10 mouse cellular contexts compared by ENCODE assay signal in genomic region chr16:73530191-73530590, GRCm38 (mm10).
DNase-seq lines count a peak whose midpoint lies in the region; ATAC-seq and TF ChIP-seq lines count a peak whose summit lies in the region.
"Had no signal": no experiment of that assay in that cellular context is flagged by ENCODE, and none has a peak within 500 bp of the region (broad histone marks: within the 10 kb centered on the region; RNA-seq: fewer than 3 reads in every experiment).

No protein-coding gene starts in this region.

- no peaks in the 10 kb centered on the region for H3K27me3 ChIP-seq in lung, embryonic 15.5 days
- no peaks in the 10 kb centered on the region for H3K27me3 ChIP-seq in hindbrain, embryonic 11.5 days (ENCODE audit: control insufficient read depth, insufficient read depth, low read length)
- no peaks in the 10 kb centered on the region for H3K27me3 ChIP-seq in limb, embryonic 14.5 days (ENCODE audit: control insufficient read depth, insufficient read depth, low read length)
- no peaks in the 10 kb centered on the region for H3K27me3 ChIP-seq in stomach, postnatal 0 days (ENCODE audit: control insufficient read depth, insufficient read depth, low read length)
- no peaks in the 10 kb centered on the region for H3K27me3 ChIP-seq in cerebellum, adult 2 months (ENCODE audit: control insufficient read depth, insufficient read depth, low read length)

- no peak overlapping the region for H3K4me3 ChIP-seq in lung, embryonic 15.5 days
- H3K4me3 ChIP-seq in lung, adult 2 months (replicated peaks; ENCODE audit: extremely low read depth, low read depth, low read length), result no peak overlapping the region
- no peak overlapping the region for H3K4me3 ChIP-seq in hindbrain, embryonic 11.5 days (ENCODE audit: low read depth, low read length)
- H3K4me3 ChIP-seq in limb, embryonic 14.5 days (replicated peaks; ENCODE audit: low read length), result no peak overlapping the region
- no peak overlapping the region for H3K4me3 ChIP-seq in stomach, postnatal 0 days (ENCODE audit: low read depth, low read length)
- no peak overlapping the region for H3K4me3 ChIP-seq in cerebellum, adult 2 months (replicated peaks; ENCODE audit: insufficient read depth, low read depth, low read length)
- H3K4me3 ChIP-seq: myocyte had no signal

- H3K4me2 ChIP-seq in lung, embryonic 15.5 days, result peak overlapping the region; percentile 23; the same call in 1 of the 2 replicates
- peak overlapping the region; percentile 6; the same call in 1 of the 2 replicates for H3K4me2 ChIP-seq in hindbrain, embryonic 11.5 days (replicated peaks; ENCODE audit: low read depth, low read length)
- peak overlapping the region; percentile 28 for H3K4me2 ChIP-seq in limb, embryonic 14.5 days (replicated peaks; ENCODE audit: low read depth, low read length, severe bottlenecking)
- H3K4me2 ChIP-seq in stomach, postnatal 0 days (replicated peaks; ENCODE audit: low read depth), result peak overlapping the region; percentile 34; the same call in 1 of the 2 replicates

- TF ChIP-seq CTCF in lung, adult 2 months (IDR thresholded peaks at IDR 0.05; ENCODE audit: insufficient read depth, low read length), result no peak
- TF ChIP-seq CTCF in stomach, postnatal 0 days (IDR thresholded peaks at IDR 0.05; ENCODE audit: low read depth), result no peak
- TF ChIP-seq CTCF in cerebellum, adult 2 months (IDR thresholded peaks at IDR 0.05; ENCODE audit: borderline replicate concordance, insufficient read depth, low read depth, low read length), result no peak

- TF ChIP-seq POLR2A in lung, adult 2 months (IDR thresholded peaks at IDR 0.05; ENCODE audit: borderline replicate concordance, extremely low read depth, low read depth, low read length), result no peak
- no peak for TF ChIP-seq POLR2A in limb, embryonic 14.5 days (IDR thresholded peaks at IDR 0.05; ENCODE audit: borderline replicate concordance, extremely low read depth, insufficient read depth, insufficient read length)
- no peak for TF ChIP-seq POLR2A in cerebellum, adult 2 months (IDR thresholded peaks at IDR 0.05; ENCODE audit: borderline replicate concordance, insufficient read depth, low read length)

- H3K9ac ChIP-seq in lung, embryonic 15.5 days, result no peak overlapping the region
- H3K9ac ChIP-seq in hindbrain, embryonic 11.5 days (ENCODE audit: low read depth, low read length), result no peak overlapping the region
- no peak overlapping the region for H3K9ac ChIP-seq in limb, embryonic 14.5 days (ENCODE audit: low read depth, low read length, severe bottlenecking)
- H3K9ac ChIP-seq in stomach, postnatal 0 days (ENCODE audit: low read length), result no peak overlapping the region

- H3K27ac ChIP-seq in lung, embryonic 15.5 days, result no peak overlapping the region
- H3K27ac ChIP-seq in hindbrain, embryonic 11.5 days (ENCODE audit: low read depth, low read length), result no peak overlapping the region
- H3K27ac ChIP-seq in limb, embryonic 14.5 days (replicated peaks; ENCODE audit: low read depth, low read length), result no peak overlapping the region
- no peak overlapping the region for H3K27ac ChIP-seq in stomach, postnatal 0 days (replicated peaks)
- H3K27ac ChIP-seq in cerebellum, adult 2 months (ENCODE audit: insufficient read depth, low read length), result no peak overlapping the region

- DNase-seq in lung, adult 2 months, result no peak
- DNase-seq in hindbrain, embryonic 11.5 days (ENCODE audit: low spot score), result peak; percentile 45
- peak; percentile 57 for DNase-seq in limb, embryonic 14.5 days (ENCODE audit: low spot score)
- no peak for DNase-seq in stomach, postnatal 0 days (ENCODE audit: low spot score)
- no peak for DNase-seq in heart, adult 8-10 months (ENCODE audit: low spot score)
- DNase-seq in cerebellum, adult 2 months, result no peak

- WGBS in lung, embryonic 15.5 days, result 31% methylated on average over 10 of the region's 10 CpGs
- 60% methylated on average over 10 of the region's 10 CpGs for WGBS in lung, adult 2 months
- 37% methylated on average over 10 of the region's 10 CpGs for WGBS in hindbrain, embryonic 11.5 days
- 27% methylated on average over 10 of the region's 10 CpGs for WGBS in limb, embryonic 14.5 days
- 21% methylated on average over 10 of the region's 10 CpGs for WGBS in stomach, postnatal 0 days
- 12% methylated on average over 10 of the region's 10 CpGs for WGBS in cerebellum, adult 2 months

- ATAC-seq in lung, embryonic 15.5 days (ENCODE audit: borderline replicate concordance, extremely low read depth, low FRiP score, low TSS enrichment), result no peak
- peak; percentile 81 for ATAC-seq in hindbrain, embryonic 11.5 days (ENCODE audit: low FRiP score)
- peak; percentile 50; the same call in 1 of the 2 replicates for ATAC-seq in limb, embryonic 14.5 days (ENCODE audit: low FRiP score, low read depth)
- ATAC-seq in stomach, postnatal 0 days (ENCODE audit: low FRiP score, low TSS enrichment), result no peak
- ATAC-seq in monocyte, adult 5-6 weeks (replicated peaks; ENCODE audit: insufficient number of reproducible peaks, low FRiP score, low TSS enrichment, poor library complexity, severe bottlenecking), result no peak

- H3K4me1 ChIP-seq in lung, embryonic 15.5 days, result no peaks in the 10 kb centered on the region
- H3K4me1 ChIP-seq in lung, adult 2 months (ENCODE audit: control insufficient read depth, insufficient read depth, low read length), result no peaks in the 10 kb centered on the region
- no peaks in the 10 kb centered on the region for H3K4me1 ChIP-seq in hindbrain, embryonic 11.5 days (replicated peaks; ENCODE audit: control insufficient read depth, insufficient read depth, low read length)
- peaks cover 5% of the 10 kb centered on the region; the same call in 1 of the 2 replicates for H3K4me1 ChIP-seq in limb, embryonic 14.5 days (ENCODE audit: control insufficient read depth, insufficient read depth, low read length)
- no peaks in the 10 kb centered on the region for H3K4me1 ChIP-seq in stomach, postnatal 0 days (replicated peaks; ENCODE audit: control insufficient read depth, insufficient read depth)
- no peaks in the 10 kb centered on the region for H3K4me1 ChIP-seq in cerebellum, adult 2 months (ENCODE audit: control insufficient read depth, insufficient read depth, low read length)

- H3K36me3 ChIP-seq in lung, embryonic 15.5 days, result no peaks in the 10 kb centered on the region
- no peaks in the 10 kb centered on the region for H3K36me3 ChIP-seq in hindbrain, embryonic 11.5 days (ENCODE audit: control insufficient read depth, insufficient read depth, low read length)
- H3K36me3 ChIP-seq in limb, embryonic 14.5 days (ENCODE audit: control insufficient read depth, insufficient read depth, low read length), result no peaks in the 10 kb centered on the region
- no peaks in the 10 kb centered on the region for H3K36me3 ChIP-seq in stomach, postnatal 0 days (ENCODE audit: control insufficient read depth, insufficient read depth, low read length)
- H3K36me3 ChIP-seq: G1E had no signal

- TF ChIP-seq EP300 in stomach, postnatal 0 days (optimal IDR thresholded peaks at IDR 0.05), result no peak

- no peaks in the 10 kb centered on the region for H3K9me3 ChIP-seq in lung, embryonic 15.5 days
- H3K9me3 ChIP-seq in hindbrain, embryonic 11.5 days (ENCODE audit: control insufficient read depth, low read length), result no peaks in the 10 kb centered on the region
- no peaks in the 10 kb centered on the region for H3K9me3 ChIP-seq in limb, embryonic 14.5 days (ENCODE audit: control insufficient read depth, low read length)
- H3K9me3 ChIP-seq in stomach, postnatal 0 days (ENCODE audit: control insufficient read depth, low read length), result no peaks in the 10 kb centered on the region

Comparison
In these comparisons a context has a peak if more than half of its experiments do, and no peak if none do; other contexts are left out.
1. ATAC-seq: peak in hindbrain, embryonic 11.5 days (single experiment) and limb, embryonic 14.5 days (single experiment); none in lung, embryonic 15.5 days (single experiment), stomach, postnatal 0 days (single experiment) and monocyte, adult 5-6 weeks (single experiment).
2. DNase-seq: peak in hindbrain, embryonic 11.5 days (single experiment) and limb, embryonic 14.5 days (single experiment); none in lung, adult 2 months (single experiment), stomach, postnatal 0 days (single experiment), heart, adult 8-10 months (single experiment) and cerebellum, adult 2 months (0 of 2).
3. Peak in every context shown above with its lines, with median percentiles within 50 percentile points of each other: H3K4me2 ChIP-seq.